Mouse (Mus musculus) urinary bladder, adult 2 months (tissue): Measurements from ENCODE around the gene Msi2. TPM values are rescaled to one million over a fixed set of nuclear protein-coding genes. Genes with fewer than 3 reads are reported as not detected.

Source experiments
- DNase-seq: peaks from one replicate; pipeline ENCODE4 v3.0.0; 2022; ENCODE audit warnings: low spot score
- polyA plus RNA-seq: library from polyadenylated mRNA; depleted of rRNA; stranded (reverse); fragments of >200 nt; gene quantifications from 2 replicates; pipeline ENCODE4 v1.2.3, GENCODE M21; 2012; rRNA removed

Gene Msi2
- polyA plus RNA-seq, 1 experiment: 44.7 TPM

DNA sequence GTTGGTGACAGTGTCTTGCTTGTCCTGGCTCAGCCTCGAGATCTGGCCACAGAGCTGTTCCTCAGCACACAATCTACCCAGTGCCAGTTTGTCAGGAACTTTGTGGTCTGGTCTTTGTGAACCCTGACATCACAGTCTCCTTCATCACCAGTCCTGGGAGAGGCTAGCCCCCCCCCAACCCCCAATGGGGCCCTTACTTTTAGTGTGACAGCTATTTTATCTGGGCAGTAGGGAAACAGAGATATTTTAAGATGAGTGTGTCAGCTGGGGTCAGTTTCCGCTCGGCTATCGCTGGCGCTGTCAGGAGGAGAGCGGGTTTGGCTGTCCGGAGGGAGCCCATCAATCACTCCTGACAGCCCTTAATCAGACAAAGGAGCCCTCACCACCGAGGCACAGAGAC, 404.8 kb downstream of the Msi2 start:
- DNase-seq: no peak

- no peak for DNase-seq
Observed at GRCm38 (mm10) chr11:88311606-88312005, 406.7 kb downstream of the Msi2 start.

- no peak for DNase-seq
Observed at GRCm38 (mm10) chr11:88310773-88311172, 407.5 kb downstream of the Msi2 start.

- DNase-seq: no peak
Observed at GRCm38 (mm10) chr11:88309059-88309700, 409.1 kb downstream of the Msi2 start.

DNA sequence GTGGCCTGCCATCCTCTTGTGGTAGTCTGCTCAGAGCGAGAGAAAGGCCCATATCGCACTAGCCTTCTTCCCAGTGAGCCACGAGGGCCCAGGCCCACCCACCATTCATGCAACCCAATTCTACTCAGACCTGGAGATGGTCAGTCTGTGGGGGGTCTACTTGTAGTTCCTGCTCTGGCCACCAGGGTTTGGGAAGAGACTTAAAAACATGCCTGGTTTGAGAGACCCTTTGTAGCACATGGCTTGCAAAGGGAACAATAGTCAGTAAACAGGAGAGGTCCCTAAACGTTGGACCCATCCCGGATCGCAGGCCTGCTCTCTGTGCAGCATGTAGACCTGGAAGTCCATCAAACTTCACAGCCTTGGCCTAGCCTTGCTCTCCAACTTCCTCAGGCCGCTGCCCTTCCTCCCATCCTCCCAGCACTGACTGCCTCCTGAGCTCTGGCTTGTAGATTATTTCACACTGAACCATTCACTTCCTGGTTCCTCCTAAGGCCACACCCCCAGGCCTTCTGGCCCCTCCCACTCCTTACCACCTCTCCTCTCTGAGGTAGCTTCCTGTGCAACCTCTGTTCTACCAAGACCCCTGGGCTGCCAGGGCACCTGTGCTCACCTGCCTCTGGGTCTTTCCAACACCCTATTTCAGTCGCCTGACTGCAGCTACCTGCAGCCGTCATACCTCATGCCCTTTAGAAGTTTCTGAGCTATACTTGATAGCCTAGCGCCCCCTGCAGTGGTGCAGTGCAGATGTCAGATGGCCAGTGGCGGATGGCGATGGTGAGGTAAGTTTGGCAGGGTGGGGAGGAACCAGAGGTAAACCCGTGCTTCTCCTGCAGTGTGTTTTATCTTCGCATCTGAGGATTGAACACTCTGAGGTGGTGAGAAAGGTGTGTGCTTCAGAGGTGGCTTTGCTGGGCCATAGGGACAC, 410.4 kb downstream of the Msi2 start:
- no peak for DNase-seq

GRCm38 (mm10) chr11:88305759-88306158, 412.6 kb downstream of the Msi2 start:
- no peak for DNase-seq

- DNase-seq: no peak
Observed at GRCm38 (mm10) chr11:88301619-88302018, 416.7 kb downstream of the Msi2 start.

DNA sequence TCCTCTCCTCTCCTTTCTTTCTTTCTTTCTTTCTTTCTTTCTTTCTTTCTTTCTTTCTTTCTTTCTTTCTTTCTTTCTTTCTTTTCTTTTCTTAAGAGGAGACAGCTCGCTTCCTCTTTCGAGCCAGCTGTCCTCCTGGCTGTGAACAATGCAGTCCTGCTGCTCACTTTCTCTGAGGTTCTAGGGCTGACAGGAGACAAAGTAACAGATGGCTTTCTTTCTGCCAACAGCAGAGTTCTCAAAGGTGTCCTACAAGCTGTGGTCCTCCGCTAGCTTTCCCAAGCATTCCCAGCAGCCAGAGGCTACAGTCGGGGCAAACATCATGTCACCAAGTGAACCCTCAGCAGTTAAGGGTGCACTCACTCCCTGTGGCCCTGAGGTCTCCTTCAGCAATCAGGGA, 419.0 kb downstream of the Msi2 start:
- no peak for DNase-seq

DNA sequence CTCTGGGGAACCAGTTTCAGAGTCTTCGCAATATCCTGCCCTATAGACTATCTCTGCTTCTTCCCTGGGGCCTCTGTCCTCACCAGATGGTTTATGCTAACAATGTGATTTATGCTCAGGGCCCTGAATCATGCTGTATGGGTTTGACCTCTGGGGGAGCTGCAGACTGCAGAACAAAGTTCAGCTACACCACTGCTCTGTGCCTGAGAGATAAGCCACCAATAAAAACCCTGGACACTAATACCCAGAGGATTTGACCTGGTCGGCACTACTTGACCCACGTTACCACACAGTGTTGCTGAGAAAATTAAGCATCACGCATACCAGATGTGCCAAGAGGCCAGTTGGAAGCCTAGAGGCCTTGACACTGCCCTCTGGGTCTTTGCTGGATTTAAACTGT, 420.8 kb downstream of the Msi2 start:
- no peak for DNase-seq

- no peak for DNase-seq
Observed at GRCm38 (mm10) chr11:88295298-88295697, 423.0 kb downstream of the Msi2 start.

GRCm38 (mm10) chr11:88294394-88294710, 424.0 kb downstream of the Msi2 start:
- DNase-seq: no peak

- no peak for DNase-seq
Observed at GRCm38 (mm10) chr11:88293631-88294393, 424.5 kb downstream of the Msi2 start, which contains the start of gene Ccdc182. Gene Ccdc182 (plus strand): TSS chr11:88294058.

DNA sequence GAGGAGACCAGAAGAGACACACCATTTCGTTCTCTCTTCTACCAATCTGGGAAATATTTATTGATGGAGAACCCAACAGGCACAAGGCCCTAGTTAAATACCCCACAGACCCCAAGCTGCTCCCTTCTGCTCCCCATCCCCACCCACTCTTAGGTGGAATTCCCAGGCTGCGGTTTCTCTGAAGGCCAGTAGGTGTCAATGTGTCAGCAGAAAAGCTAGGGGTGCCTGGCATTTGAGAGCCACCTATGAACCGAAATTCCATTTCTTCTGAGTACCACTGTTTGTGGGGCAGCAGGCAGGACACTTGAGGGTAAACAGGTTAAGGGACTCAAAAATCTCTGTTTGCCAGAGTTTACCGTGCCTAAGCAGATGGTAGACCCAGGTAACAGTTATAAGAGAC, 426.6 kb downstream of the Msi2 start:
- DNase-seq: no peak

DNA sequence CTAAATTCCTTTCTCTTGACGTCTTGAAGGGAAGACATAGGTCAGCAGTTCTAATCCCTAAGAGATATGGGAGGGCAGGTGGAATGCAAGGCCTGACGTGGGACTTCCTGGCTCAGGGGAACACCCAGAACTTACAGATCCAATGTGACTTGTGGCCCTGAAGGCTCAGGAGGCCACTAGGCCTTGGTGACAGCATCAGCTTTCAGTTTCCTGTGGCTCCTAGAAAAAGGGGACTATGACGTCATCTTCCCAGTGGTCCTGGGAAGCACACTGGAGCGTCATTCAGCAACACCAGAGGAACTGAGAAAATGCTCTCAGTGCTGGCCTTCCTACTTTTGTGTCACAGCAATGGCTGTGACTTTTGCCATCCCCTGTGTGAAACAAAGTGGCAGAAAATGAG, 427.1 kb downstream of the Msi2 start:
- DNase-seq: no peak

Other genes starting within 250 kb of the Msi2 start
- gene Akap1, start 146.1 kb upstream of the Msi2 start, polyA plus RNA-seq: 46.1 and 50.9 TPM in 2 replicates
- gene Scpep1, start 237.0 kb upstream of the Msi2 start, polyA plus RNA-seq: 94.2 and 94.3 TPM in 2 replicates
- gene Elobl, start 248.4 kb upstream of the Msi2 start, polyA plus RNA-seq: not detected in 2 replicates